Mouse (Mus musculus): ENCODE data around the gene Slc30a1. TPM values are rescaled to one million over a fixed set of nuclear protein-coding genes. Genes with fewer than 3 reads are reported as not detected.

Slc30a1 gene
- total RNA-seq, 2 experiments from 2014 or later = 12.6 to 13.2 TPM

DNA sequence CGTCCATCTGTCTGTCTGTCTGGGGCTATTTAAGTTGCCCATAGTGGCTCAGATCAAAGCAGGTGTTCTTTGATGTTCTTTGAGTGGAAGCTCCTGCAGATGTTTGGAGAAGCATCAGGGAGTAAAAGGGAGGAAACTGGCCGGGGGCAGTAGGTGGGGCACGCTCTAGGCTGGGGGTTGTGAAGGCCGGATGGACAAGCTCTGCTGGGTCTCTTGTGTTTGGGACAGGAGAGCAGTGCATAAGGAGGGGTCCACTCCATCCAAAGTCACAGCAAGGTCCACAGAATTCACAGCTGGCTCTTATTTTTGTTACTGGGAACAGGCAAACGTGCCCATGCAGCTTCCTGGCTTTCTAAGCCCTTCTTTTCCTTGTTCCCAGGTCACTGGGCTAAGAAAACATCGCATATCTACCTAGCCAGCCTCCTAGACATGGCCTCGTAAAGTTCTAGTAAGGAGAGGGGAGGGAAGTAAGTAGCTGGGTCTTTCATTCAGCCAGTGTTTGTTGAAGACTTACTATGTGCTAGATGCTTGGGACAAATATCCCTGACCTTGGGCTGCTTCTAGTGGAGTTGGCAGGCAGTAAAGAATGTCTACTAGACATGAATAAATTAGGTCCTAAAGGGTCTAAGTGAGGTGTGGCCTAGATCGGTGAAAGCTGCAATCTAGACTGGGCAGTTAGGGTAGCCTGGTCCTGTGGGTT, 25.9 kb downstream of the Slc30a1 start:
- ATAC-seq (replicated peaks; ENCODE audit: low FRiP score, poor library complexity, severe bottlenecking) = no peak

- ATAC-seq (replicated peaks; ENCODE audit: low FRiP score, poor library complexity, severe bottlenecking) = no peak
Measured at GRCm38 (mm10) chr1:191932986-191933632, 26.5 kb downstream of the Slc30a1 start.

- no peak; the same call in 1 of the 2 replicates for ATAC-seq (replicated peaks; ENCODE audit: low FRiP score, poor library complexity, severe bottlenecking)
Measured at GRCm38 (mm10) chr1:191943638-191944037, 37.1 kb downstream of the Slc30a1 start.

DNA sequence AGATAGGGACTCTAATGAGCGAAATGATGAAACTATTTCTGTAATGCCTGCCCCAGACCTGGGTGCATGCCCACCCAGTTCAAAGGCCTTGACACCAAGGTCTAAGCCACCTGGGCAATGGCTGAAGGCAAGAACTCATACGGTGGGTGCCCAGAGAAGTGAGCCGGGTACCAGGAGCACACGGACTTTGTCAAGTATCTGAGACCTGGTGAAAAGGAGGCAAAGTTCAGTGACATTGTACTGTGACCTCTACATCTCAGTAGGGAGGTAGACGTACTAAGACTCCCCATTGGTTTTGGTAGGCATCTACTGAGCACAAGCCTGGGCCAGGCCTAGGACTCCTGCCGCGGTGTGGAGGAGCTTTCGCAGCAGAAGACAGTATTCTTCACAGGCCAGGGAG, 38.8 kb downstream of the Slc30a1 start:
- no peak for ATAC-seq (replicated peaks; ENCODE audit: low FRiP score, poor library complexity, severe bottlenecking)

- ATAC-seq (replicated peaks; ENCODE audit: low FRiP score, poor library complexity, severe bottlenecking) = no peak
Measured at GRCm38 (mm10) chr1:191945756-191946155, 39.2 kb downstream of the Slc30a1 start.

- ATAC-seq (replicated peaks; ENCODE audit: low FRiP score, poor library complexity, severe bottlenecking) = no peak
Measured at GRCm38 (mm10) chr1:191946261-191946660, 39.7 kb downstream of the Slc30a1 start.

GRCm38 (mm10) chr1:191946835-191947234, 40.3 kb downstream of the Slc30a1 start:
- ATAC-seq (replicated peaks; ENCODE audit: low FRiP score, poor library complexity, severe bottlenecking) = no peak

- ATAC-seq (replicated peaks; ENCODE audit: low FRiP score, poor library complexity, severe bottlenecking) = no peak
Measured at GRCm38 (mm10) chr1:191947796-191948195, 41.2 kb downstream of the Slc30a1 start.

DNA sequence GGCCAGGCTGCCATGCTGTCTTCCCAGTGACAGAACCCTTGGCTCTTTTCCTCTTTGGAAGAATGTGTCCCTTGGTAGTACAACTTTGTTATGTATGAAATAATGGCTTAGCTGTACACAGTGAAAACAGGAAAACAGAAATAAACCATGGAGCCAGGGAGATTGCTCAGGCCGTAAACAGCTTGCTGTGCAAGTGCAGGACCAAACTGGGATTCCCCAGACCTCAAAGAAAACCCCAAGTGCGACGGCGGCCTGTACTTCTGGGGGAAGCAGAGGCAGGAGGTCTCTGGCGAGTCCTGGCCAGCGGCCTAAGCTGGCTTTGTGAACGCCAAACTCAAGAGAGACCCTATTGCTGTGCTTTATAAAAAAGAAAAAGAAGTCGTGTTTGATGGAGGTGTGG, 42.0 kb downstream of the Slc30a1 start:
- ATAC-seq (replicated peaks; ENCODE audit: low FRiP score, poor library complexity, severe bottlenecking) = no peak

GRCm38 (mm10) chr1:191950611-191951010, 44.0 kb downstream of the Slc30a1 start:
- no peak for ATAC-seq (replicated peaks; ENCODE audit: low FRiP score, poor library complexity, severe bottlenecking)

DNA sequence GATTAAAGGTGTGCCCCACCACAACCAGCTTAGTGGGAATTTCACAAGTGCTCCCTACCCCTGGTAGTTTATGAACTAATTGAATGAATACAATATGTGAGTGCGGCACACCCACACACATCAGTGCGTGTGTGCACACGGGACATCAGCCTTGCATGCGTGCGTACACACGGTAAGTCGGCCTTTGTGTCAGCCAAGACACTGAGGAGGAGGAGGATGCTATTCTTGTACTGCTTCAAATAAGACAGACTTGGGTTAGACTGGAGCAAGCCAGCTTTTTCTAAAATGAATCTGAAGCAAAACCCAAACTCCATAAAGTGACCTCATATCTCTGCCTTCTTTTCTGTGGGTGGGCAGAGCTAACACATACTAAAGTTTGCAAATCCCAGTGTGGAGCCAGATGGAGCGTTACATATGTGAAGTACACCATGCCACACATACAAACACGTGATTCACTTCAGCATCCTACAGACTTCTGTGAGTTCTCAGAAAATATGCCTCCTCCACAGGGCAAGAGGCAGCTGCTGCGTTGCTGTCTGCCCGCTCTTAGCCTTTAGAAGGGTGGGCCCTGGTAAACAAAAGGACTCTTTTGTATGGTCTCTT, 46.3 kb downstream of the Slc30a1 start:
- no peak for ATAC-seq (replicated peaks; ENCODE audit: low FRiP score, poor library complexity, severe bottlenecking)

GRCm38 (mm10) chr1:191955101-191955500, 48.5 kb downstream of the Slc30a1 start:
- no peak for ATAC-seq (replicated peaks; ENCODE audit: low FRiP score, poor library complexity, severe bottlenecking)

DNA sequence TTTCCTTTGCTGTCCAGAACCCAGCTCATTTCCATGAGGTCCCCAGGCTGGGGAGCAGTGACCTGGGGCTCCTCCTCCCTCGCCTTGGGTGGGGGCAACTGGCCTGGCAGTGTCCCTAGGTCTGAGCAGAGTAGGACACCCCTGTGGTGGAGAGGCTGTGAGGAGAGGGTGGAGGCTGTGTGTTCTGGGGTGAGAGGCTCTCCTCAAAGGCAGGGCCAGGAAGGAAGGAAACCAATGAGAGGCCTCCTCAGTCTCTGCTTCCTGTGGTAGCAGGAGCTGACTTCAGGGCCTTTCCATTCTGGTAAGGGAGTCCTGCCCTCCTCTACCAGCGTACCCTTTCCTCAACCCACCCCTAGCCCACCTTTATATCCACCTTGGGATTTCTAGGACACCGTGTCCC, 49.7 kb downstream of the Slc30a1 start:
- no peak; the same call in 1 of the 2 replicates for ATAC-seq (replicated peaks; ENCODE audit: low FRiP score, poor library complexity, severe bottlenecking)

GRCm38 (mm10) chr1:191956871-191957270, 50.3 kb downstream of the Slc30a1 start:
- no peak for ATAC-seq (replicated peaks; ENCODE audit: low FRiP score, poor library complexity, severe bottlenecking)

- no peak for ATAC-seq (replicated peaks; ENCODE audit: low FRiP score, poor library complexity, severe bottlenecking)
Measured at GRCm38 (mm10) chr1:191957321-191957720, 50.8 kb downstream of the Slc30a1 start.

DNA sequence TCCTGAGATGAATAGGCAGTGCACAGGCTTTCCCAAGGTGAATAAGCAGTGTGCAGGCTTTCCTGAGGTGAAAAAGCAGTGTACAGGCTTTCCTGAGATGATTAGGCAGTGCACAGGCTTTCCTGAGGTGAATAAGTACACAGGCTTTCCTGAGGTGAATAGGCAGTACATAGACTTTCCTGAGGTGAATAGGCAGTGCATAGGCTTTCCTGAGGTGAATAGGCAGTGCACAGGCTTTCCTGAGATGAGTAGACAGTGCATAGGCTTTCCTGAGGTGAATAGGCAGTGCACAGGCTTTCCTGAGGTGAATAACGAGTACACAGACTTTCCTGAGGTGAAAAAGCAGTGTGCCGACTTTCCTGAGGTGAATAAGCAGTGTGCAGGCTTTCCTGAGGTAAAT, 54.4 kb downstream of the Slc30a1 start:
- ATAC-seq (replicated peaks; ENCODE audit: low FRiP score, poor library complexity, severe bottlenecking) = no peak

Other genes with a start within 250 kb of the Slc30a1 start
- 7.2 and 8.8 TPM in 2 replicates for gene Lpgat1, start 188.9 kb upstream of the Slc30a1 start, total RNA-seq (2015; ENCODE audit: low replicate concordance)
- gene Lpgat1, start 188.9 kb upstream of the Slc30a1 start, total RNA-seq (2017; ENCODE audit: low replicate concordance) = 5.2 and 8.7 TPM in 2 replicates
- gene Nek2, start 85.3 kb upstream of the Slc30a1 start, total RNA-seq (2015; ENCODE audit: low replicate concordance) = 98.4 and 116 TPM in 2 replicates
- gene Nek2, start 85.3 kb upstream of the Slc30a1 start, total RNA-seq (2017; ENCODE audit: low replicate concordance) = 213 and 225 TPM in 2 replicates
- not detected in 2 replicates for gene Rd3, start 70.6 kb downstream of the Slc30a1 start, total RNA-seq (2015; ENCODE audit: low replicate concordance)
- gene Rd3, start 70.6 kb downstream of the Slc30a1 start, total RNA-seq (2017; ENCODE audit: low replicate concordance) = not detected in 2 replicates
- gene Traf5, start 185.8 kb downstream of the Slc30a1 start, total RNA-seq (2015; ENCODE audit: low replicate concordance) = 6.1 and 16.3 TPM in 2 replicates
- 9.1 and 16.4 TPM in 2 replicates for gene Traf5, start 185.8 kb downstream of the Slc30a1 start, total RNA-seq (2017; ENCODE audit: low replicate concordance)
- gene Rcor3, start 231.3 kb downstream of the Slc30a1 start, total RNA-seq (2015; ENCODE audit: low replicate concordance) = 37.5 and 56.2 TPM in 2 replicates
- 29.3 and 63.0 TPM in 2 replicates for gene Rcor3, start 231.3 kb downstream of the Slc30a1 start, total RNA-seq (2017; ENCODE audit: low replicate concordance)